Mouse (Mus musculus) ovary, postnatal 14 days (tissue): ENCODE results near the gene A4galt.
A peak's percentile ranks its signal among the peaks of the same experiment; 100 is the strongest.
"Not testable (repeated sequence)": the region's sequence is repeated elsewhere in the genome, so short reads cannot be mapped to it uniquely, and the experiment has no call there.

Experiments used
- DNase-seq: peaks from one replicate; pipeline ENCODE4 v3.0.0; 2022; ENCODE audit warnings: low spot score

A4galt gene

GRCm38 (mm10) chr15:83251176-83252004 lies at the start of gene A4galt:
Gene A4galt (minus strand): TSS chr15:83251774.
- peak; percentile 63 for DNase-seq

- no peak for DNase-seq
These were observed 48.5 kb upstream of the A4galt start for GRCm38 (mm10) chr15:83299916-83300582.

GRCm38 (mm10) chr15:83299450-83299849 lies 47.9 kb upstream of the A4galt start:
- DNase-seq = no peak

GRCm38 (mm10) chr15:83298810-83299209 lies 47.2 kb upstream of the A4galt start:
- no peak for DNase-seq

- DNase-seq = no peak
These were observed 46.7 kb upstream of the A4galt start for GRCm38 (mm10) chr15:83298313-83298712.

GRCm38 (mm10) chr15:83296771-83297311 lies 45.3 kb upstream of the A4galt start:
- no peak for DNase-seq

GRCm38 (mm10) chr15:83296050-83296449 lies 44.5 kb upstream of the A4galt start:
- no peak for DNase-seq

- no peak for DNase-seq
These were observed 43.4 kb upstream of the A4galt start for GRCm38 (mm10) chr15:83294954-83295353.

GRCm38 (mm10) chr15:83293706-83294645 lies 42.4 kb upstream of the A4galt start:
- DNase-seq = no peak

- no peak for DNase-seq
These were observed 41.6 kb upstream of the A4galt start for GRCm38 (mm10) chr15:83293144-83293543.

GRCm38 (mm10) chr15:83292261-83293056 lies 40.9 kb upstream of the A4galt start:
- DNase-seq = no peak

- DNase-seq = no peak
These were observed 39.3 kb upstream of the A4galt start for GRCm38 (mm10) chr15:83290899-83291298.

GRCm38 (mm10) chr15:83284828-83285227 lies 33.3 kb upstream of the A4galt start:
- no peak for DNase-seq

- DNase-seq = no peak
These were observed 30.8 kb upstream of the A4galt start for GRCm38 (mm10) chr15:83282397-83282796.

- no peak for DNase-seq
These were observed 29.7 kb upstream of the A4galt start for GRCm38 (mm10) chr15:83281303-83281702.

GRCm38 (mm10) chr15:83278579-83278978 lies 27.0 kb upstream of the A4galt start:
- no peak for DNase-seq

GRCm38 (mm10) chr15:83277451-83277850 lies 25.9 kb upstream of the A4galt start:
- no peak for DNase-seq

- not testable (repeated sequence) for DNase-seq
These were observed 22.7 kb upstream of the A4galt start for GRCm38 (mm10) chr15:83274237-83274636.

- DNase-seq = no peak
These were observed 21.4 kb upstream of the A4galt start for GRCm38 (mm10) chr15:83273017-83273416.

GRCm38 (mm10) chr15:83271221-83271620 lies 19.6 kb upstream of the A4galt start:
- not testable (repeated sequence) for DNase-seq

- DNase-seq = not testable (repeated sequence)
These were observed 18.4 kb upstream of the A4galt start for GRCm38 (mm10) chr15:83269985-83270384.
